Mouse (Mus musculus) neural tube, embryonic 13.5 days (tissue): ENCODE measurements at regions not wholly inside any gene's neighbourhood (a gene's known extent, or its start where the extent isn't known, plus 50 kb on each side); places are given as distances from the start of the nearest gene placed in this dataset.
A peak's percentile ranks its signal among the peaks of the same experiment; 100 is the strongest.
"Not testable (repeated sequence)": the region's sequence is repeated elsewhere in the genome, so short reads cannot be mapped to it uniquely, and the experiment has no call there.

Experiments
- ATAC-seq: fragments of 200-750 bp; cut with Nextera tagmentation; 2 replicates; pipeline ENCODE4 v1.8.0; 2017; ENCODE audit warnings: low read depth, mild to moderate bottlenecking, moderate TSS enrichment, moderate library complexity
- H3K27ac ChIP-seq: fragments of 300-500 bp; sonication (generic); replicated peaks from 2 replicates; pipeline ENCODE4 v1.5.1; 2015; ENCODE audit warnings: moderate library complexity, mild to moderate bottlenecking, inconsistent platforms
- H3K27me3 ChIP-seq: fragments of 300-500 bp; sonication (generic); 2 replicates; pipeline ENCODE4 v1.6.1; 2015; ENCODE audit warnings: mild to moderate bottlenecking, inconsistent platforms
- H3K36me3 ChIP-seq: fragments of 300-500 bp; sonication (generic); 2 replicates; pipeline ENCODE4 v1.6.1; 2015; ENCODE audit warnings: mild to moderate bottlenecking, inconsistent platforms
- H3K4me1 ChIP-seq: fragments of 300-500 bp; sonication (generic); replicated peaks from 2 replicates; pipeline ENCODE4 v1.6.1; 2015; ENCODE audit warnings: inconsistent platforms
- H3K4me2 ChIP-seq: fragments of 300-500 bp; sonication (generic); 2 replicates; pipeline ENCODE4 v1.6.1; 2015; ENCODE audit warnings: inconsistent platforms, mild to moderate bottlenecking, moderate library complexity
- H3K4me3 ChIP-seq: fragments of 300-500 bp; sonication (generic); 2 replicates; pipeline ENCODE4 v1.5.1; 2015; ENCODE audit warnings: mild to moderate bottlenecking, inconsistent platforms
- H3K9ac ChIP-seq: fragments of 300-500 bp; sonication (generic); 2 replicates; pipeline ENCODE4 v1.6.1; 2015; ENCODE audit warnings: moderate library complexity, mild to moderate bottlenecking, inconsistent platforms
- H3K9me3 ChIP-seq: fragments of 300-500 bp; sonication (generic); 2 replicates; pipeline ENCODE4 v1.6.1; 2016; ENCODE audit warnings: inconsistent platforms
- WGBS: fragments of 180-500 bp; shearing (Covaris S2); methylation state at CpG from one replicate; pipeline ENCODE4 v1.1.7; 2015; 5-methylcytosine and 5-hydroxymethylcytosine counted together

- 66% methylated on average over 1 of the region's 1 CpGs for WGBS
- Histone ChIP-seq H3K4me2 (no peak overlapping the region), H3K9me3 (no peaks in the 10 kb centered on the region), H3K27ac (no peak overlapping the region), H3K4me3 (no peak overlapping the region), H3K4me1 (no peaks in the 10 kb centered on the region), H3K36me3 (no peaks in the 10 kb centered on the region), H3K9ac (no peak overlapping the region), H3K27me3 (no peaks in the 10 kb centered on the region)
- ATAC-seq, result no peak
These were observed 153.3 kb upstream of the Arsj start for GRCm38 (mm10) chr3:126210226-126210625.

DNA sequence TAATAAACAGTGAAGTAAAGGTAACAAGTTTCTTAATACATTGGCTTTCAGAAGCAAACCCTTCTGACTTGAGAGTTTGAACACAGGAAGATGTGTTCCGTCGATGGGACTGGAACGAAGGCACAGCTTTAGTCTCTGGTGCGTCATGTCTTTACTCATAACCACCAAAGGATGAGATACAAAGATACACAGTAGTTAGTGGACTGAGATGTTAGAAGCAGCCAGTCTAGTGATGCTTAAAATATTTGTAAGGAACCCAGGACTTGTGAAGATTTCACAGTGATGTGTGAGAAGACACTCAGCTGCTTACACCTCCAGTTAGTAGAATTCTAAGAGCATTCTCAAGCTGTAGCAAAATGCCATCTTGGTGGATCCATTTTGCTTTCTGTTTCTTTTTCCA is 135.9 kb upstream of the Arsj start:
- Histone ChIP-seq H3K27ac (no peak overlapping the region), H3K9me3 (no peaks in the 10 kb centered on the region), H3K4me2 (no peak overlapping the region), H3K4me3 (no peak overlapping the region), H3K36me3 (no peaks in the 10 kb centered on the region), H3K9ac (no peak overlapping the region), H3K4me1 (no peaks in the 10 kb centered on the region), H3K27me3 (no peaks in the 10 kb centered on the region)
- WGBS, result 92% methylated on average over 4 of the region's 4 CpGs
- no peak for ATAC-seq

DNA sequence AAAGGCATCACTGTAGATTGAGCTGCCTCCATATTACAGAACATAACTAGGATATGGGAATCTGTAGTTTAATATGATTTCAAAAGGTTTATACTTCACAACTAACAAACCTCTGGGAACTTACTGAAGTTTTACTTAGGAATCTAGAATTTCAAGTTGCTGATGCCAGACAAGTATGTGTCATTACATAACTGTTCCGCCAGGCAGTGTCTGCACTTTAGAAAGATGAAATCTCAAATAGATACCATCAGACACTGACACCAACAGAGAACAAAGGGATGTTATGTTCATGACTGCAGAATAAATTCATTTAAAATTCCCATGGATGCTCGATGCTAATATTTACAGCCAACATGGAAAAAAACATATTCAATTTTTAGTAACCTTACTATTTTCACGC is 117.7 kb upstream of the Arsj start:
- no peak overlapping the region for H3K4me3 ChIP-seq
- H3K27me3 ChIP-seq, result no peaks in the 10 kb centered on the region
- H3K27ac ChIP-seq, result no peak overlapping the region
- no peaks in the 10 kb centered on the region for H3K4me1 ChIP-seq
- no peaks in the 10 kb centered on the region for H3K36me3 ChIP-seq
- no peak overlapping the region for H3K4me2 ChIP-seq
- H3K9ac ChIP-seq, result no peak overlapping the region
- 90% methylated on average over 3 of the region's 3 CpGs for WGBS
- no peaks in the 10 kb centered on the region for H3K9me3 ChIP-seq
- no peak for ATAC-seq

DNA sequence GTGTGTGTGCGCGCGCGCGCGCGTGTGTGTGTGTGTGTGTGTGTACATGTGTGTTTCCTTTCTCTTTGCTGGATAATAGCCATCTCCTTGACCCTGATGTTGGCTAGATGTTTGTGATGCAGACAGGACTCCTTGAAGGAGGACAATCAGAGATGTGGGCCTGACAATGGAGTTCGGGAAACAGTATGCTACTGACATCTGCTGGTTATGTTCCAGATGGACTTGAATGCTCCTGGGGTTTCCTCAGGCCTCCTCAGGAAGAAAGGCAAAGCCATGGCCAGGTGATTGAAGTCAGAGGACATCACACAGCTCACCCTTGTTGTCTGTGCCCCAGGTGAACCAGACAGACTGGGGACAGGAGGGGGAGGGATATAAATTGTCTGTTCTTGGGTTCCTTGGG is 102.2 kb upstream of the Arsj start:
- no peak for ATAC-seq
- Histone ChIP-seq H3K27ac (no peak overlapping the region), H3K36me3 (no peaks in the 10 kb centered on the region), H3K4me1 (no peaks in the 10 kb centered on the region), H3K4me3 (no peak overlapping the region), H3K9ac (no peak overlapping the region), H3K4me2 (no peak overlapping the region), H3K27me3 (no peaks in the 10 kb centered on the region), H3K9me3 (no peaks in the 10 kb centered on the region)
- 84% methylated on average over 6 of the region's 8 CpGs for WGBS

GRCm38 (mm10) chr3:126272027-126272426 is 91.5 kb upstream of the Arsj start:
- not testable (repeated sequence) for H3K9me3 ChIP-seq, H3K9ac ChIP-seq, H3K4me1 ChIP-seq, H3K27me3 ChIP-seq, H3K36me3 ChIP-seq, H3K4me3 ChIP-seq, ATAC-seq, H3K4me2 ChIP-seq, H3K27ac ChIP-seq

GRCm38 (mm10) chr3:126273566-126273965 is 89.9 kb upstream of the Arsj start:
- Histone ChIP-seq H3K9ac (no peak overlapping the region), H3K36me3 (no peaks in the 10 kb centered on the region), H3K27me3 (no peaks in the 10 kb centered on the region), H3K27ac (no peak overlapping the region), H3K4me2 (no peak overlapping the region), H3K4me1 (no peaks in the 10 kb centered on the region), H3K4me3 (no peak overlapping the region), H3K9me3 (no peaks in the 10 kb centered on the region)
- no peak for ATAC-seq
- WGBS, result 87% methylated on average over 3 of the region's 3 CpGs

DNA sequence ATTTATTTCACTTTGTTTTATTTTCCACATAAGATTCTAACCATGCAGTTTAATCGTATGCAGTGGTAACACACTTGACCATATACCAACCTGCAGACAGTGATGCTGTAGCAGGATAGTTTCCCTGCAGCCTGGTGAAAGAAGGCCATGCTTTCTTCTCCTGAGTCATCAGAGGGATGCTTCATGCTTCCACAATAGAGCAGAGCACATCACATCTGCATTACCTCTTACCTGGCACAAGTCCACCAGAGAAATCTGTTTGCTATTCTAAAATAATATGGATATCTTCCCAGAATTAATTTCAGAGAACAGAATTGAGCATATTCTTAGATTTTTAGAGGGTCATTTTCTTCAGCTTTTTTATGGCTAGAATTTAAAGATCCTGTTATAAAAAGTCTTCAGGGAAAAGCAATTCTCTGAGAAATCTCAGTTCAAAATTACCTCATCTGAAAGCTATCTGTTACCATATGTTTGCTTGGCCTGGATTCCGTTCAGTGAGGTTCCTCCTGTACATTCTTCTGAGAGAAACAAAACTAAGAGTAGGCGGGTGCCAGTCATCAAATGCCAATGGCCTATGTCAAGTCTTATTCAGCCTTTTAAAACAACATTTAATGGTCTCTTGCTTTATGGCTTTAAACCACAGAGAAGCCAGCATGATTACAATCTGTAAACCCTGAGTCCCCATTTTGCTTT is 87.3 kb upstream of the Arsj start:
- Histone ChIP-seq H3K4me1 (no peaks in the 10 kb centered on the region), H3K27ac (no peak overlapping the region), H3K4me2 (no peak overlapping the region), H3K9me3 (no peaks in the 10 kb centered on the region), H3K9ac (no peak overlapping the region), H3K4me3 (no peak overlapping the region), H3K36me3 (no peaks in the 10 kb centered on the region), H3K27me3 (no peaks in the 10 kb centered on the region)
- 61% methylated on average over 3 of the region's 3 CpGs for WGBS
- no peak for ATAC-seq

- no peak overlapping the region for H3K9ac ChIP-seq
- no peaks in the 10 kb centered on the region for H3K36me3 ChIP-seq
- H3K27ac ChIP-seq, result peak overlapping the region; percentile 46; the same call in 1 of the 2 replicates
- H3K9me3 ChIP-seq, result no peaks in the 10 kb centered on the region
- no peak overlapping the region for H3K4me2 ChIP-seq
- no peaks in the 10 kb centered on the region for H3K4me1 ChIP-seq
- H3K27me3 ChIP-seq, result no peaks in the 10 kb centered on the region
- WGBS, result 69% methylated on average over 7 of the region's 7 CpGs
- ATAC-seq, result peak; percentile 61; the same call in 1 of the 2 replicates
- no peak overlapping the region for H3K4me3 ChIP-seq
These were observed 79.0 kb upstream of the Arsj start for GRCm38 (mm10) chr3:126284294-126285090.

DNA sequence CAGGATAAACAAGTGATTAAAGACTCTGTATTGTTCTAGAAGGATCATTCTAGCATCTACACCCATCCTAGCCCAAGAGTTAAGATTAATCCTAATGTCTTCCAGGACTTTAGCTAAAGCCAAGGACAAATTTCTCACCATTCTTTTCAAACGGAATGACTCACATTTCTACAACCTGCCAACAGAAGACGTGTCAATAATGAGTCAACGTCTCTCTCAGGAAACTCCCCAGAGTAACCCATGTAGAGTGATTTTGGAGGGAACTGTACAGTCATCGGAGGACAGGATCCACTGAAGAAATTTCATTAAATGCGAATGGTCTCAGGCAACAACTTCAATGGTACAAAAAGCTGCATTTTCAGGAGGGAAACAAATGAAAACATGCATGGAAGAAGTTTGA is 71.2 kb upstream of the Arsj start:
- H3K9me3 ChIP-seq, result no peaks in the 10 kb centered on the region
- no peaks in the 10 kb centered on the region for H3K36me3 ChIP-seq
- no peak overlapping the region for H3K4me2 ChIP-seq
- H3K27ac ChIP-seq, result no peak overlapping the region
- ATAC-seq, result no peak
- H3K27me3 ChIP-seq, result no peaks in the 10 kb centered on the region
- no peak overlapping the region for H3K4me3 ChIP-seq
- WGBS, result 92% methylated on average over 5 of the region's 5 CpGs
- H3K9ac ChIP-seq, result no peak overlapping the region
- H3K4me1 ChIP-seq, result no peaks in the 10 kb centered on the region

GRCm38 (mm10) chr3:126292830-126293229 is 70.7 kb upstream of the Arsj start:
- no peaks in the 10 kb centered on the region for H3K36me3 ChIP-seq
- no peak overlapping the region for H3K27ac ChIP-seq
- no peaks in the 10 kb centered on the region for H3K27me3 ChIP-seq
- no peaks in the 10 kb centered on the region for H3K4me1 ChIP-seq
- no peak overlapping the region for H3K4me3 ChIP-seq
- WGBS, result 70% methylated on average over 1 of the region's 1 CpGs
- no peak overlapping the region for H3K4me2 ChIP-seq
- H3K9me3 ChIP-seq, result no peaks in the 10 kb centered on the region
- H3K9ac ChIP-seq, result no peak overlapping the region
- ATAC-seq, result no peak

GRCm38 (mm10) chr3:126293645-126294044 is 69.8 kb upstream of the Arsj start:
- Histone ChIP-seq H3K27ac (no peak overlapping the region), H3K27me3 (no peaks in the 10 kb centered on the region), H3K36me3 (no peaks in the 10 kb centered on the region), H3K4me2 (no peak overlapping the region), H3K4me3 (no peak overlapping the region), H3K4me1 (no peaks in the 10 kb centered on the region), H3K9ac (no peak overlapping the region), H3K9me3 (no peaks in the 10 kb centered on the region)
- WGBS, result 94% methylated on average over 4 of the region's 4 CpGs
- ATAC-seq, result no peak

- WGBS, result 93% methylated on average over 1 of the region's 1 CpGs
- H3K4me1 ChIP-seq, result no peaks in the 10 kb centered on the region
- no peaks in the 10 kb centered on the region for H3K9me3 ChIP-seq
- H3K27ac ChIP-seq, result no peak overlapping the region
- H3K4me3 ChIP-seq, result no peak overlapping the region
- no peak for ATAC-seq
- H3K4me2 ChIP-seq, result no peak overlapping the region
- no peak overlapping the region for H3K9ac ChIP-seq
- H3K36me3 ChIP-seq, result no peaks in the 10 kb centered on the region
- no peaks in the 10 kb centered on the region for H3K27me3 ChIP-seq
These were observed 67.6 kb upstream of the Arsj start for GRCm38 (mm10) chr3:126295932-126296331.

- no peaks in the 10 kb centered on the region for H3K27me3 ChIP-seq
- H3K4me3 ChIP-seq, result no peak overlapping the region
- H3K4me2 ChIP-seq, result no peak overlapping the region
- no peaks in the 10 kb centered on the region for H3K9me3 ChIP-seq
- no peaks in the 10 kb centered on the region for H3K4me1 ChIP-seq
- 54% methylated on average over 3 of the region's 3 CpGs for WGBS
- H3K27ac ChIP-seq, result no peak overlapping the region
- no peak overlapping the region for H3K9ac ChIP-seq
- H3K36me3 ChIP-seq, result no peaks in the 10 kb centered on the region
- no peak for ATAC-seq
These were observed 64.2 kb upstream of the Arsj start for GRCm38 (mm10) chr3:126299257-126299656.
